Mouse (Mus musculus) bone marrow macrophage, adult 2 months (primary cell): ENCODE results near the gene Pdhx. TPM values are rescaled to one million over a fixed set of nuclear protein-coding genes. Genes with fewer than 3 reads are reported as not detected.

Source experiments
- H3K27ac ChIP-seq: 2 replicates; pipeline ENCODE4 v1.5.1; 2012; ENCODE audit warnings: low read depth, low read length; ENCODE audit not compliant: insufficient read depth
- H3K4me1 ChIP-seq: 2 replicates; pipeline ENCODE4 v1.6.1; 2012; ENCODE audit warnings: low read length; ENCODE audit not compliant: control insufficient read depth, insufficient read depth
- H3K4me3 ChIP-seq: 2 replicates; pipeline ENCODE4 v1.5.1; 2012; ENCODE audit warnings: mild to moderate bottlenecking, low read length, moderate library complexity; ENCODE audit not compliant: insufficient read depth
- CTCF ChIP-seq: IDR thresholded peaks from 2 replicates; pipeline ENCODE4 v1.5.1; 2012; ENCODE audit warnings: low read depth, mild to moderate bottlenecking, low read length, moderate library complexity
- POLR2A ChIP-seq: IDR thresholded peaks from 2 replicates; pipeline ENCODE4 v1.6.1; 2012; ENCODE audit warnings: mild to moderate bottlenecking, low read depth, low read length, borderline replicate concordance
- polyA plus RNA-seq: library from polyadenylated mRNA; stranded (reverse); fragments of >200 nt; gene quantifications from 2 replicates; pipeline ENCODE4 v1.2.4, GENCODE M21; 2012; ENCODE audit not compliant: missing spikeins, insufficient read depth, insufficient read length

Pdhx gene
- polyA plus RNA-seq, 1 experiment: 9.8 TPM

- Histone ChIP-seq H3K4me3 (no peak overlapping the region), H3K27ac (no peak overlapping the region), H3K4me1 (no peaks in the 10 kb centered on the region)
- TF ChIP-seq POLR2A (no peak), CTCF (no peak)
Measured at GRCm38 (mm10) chr2:103085633-103086032, 12.3 kb upstream of the Pdhx start.

DNA sequence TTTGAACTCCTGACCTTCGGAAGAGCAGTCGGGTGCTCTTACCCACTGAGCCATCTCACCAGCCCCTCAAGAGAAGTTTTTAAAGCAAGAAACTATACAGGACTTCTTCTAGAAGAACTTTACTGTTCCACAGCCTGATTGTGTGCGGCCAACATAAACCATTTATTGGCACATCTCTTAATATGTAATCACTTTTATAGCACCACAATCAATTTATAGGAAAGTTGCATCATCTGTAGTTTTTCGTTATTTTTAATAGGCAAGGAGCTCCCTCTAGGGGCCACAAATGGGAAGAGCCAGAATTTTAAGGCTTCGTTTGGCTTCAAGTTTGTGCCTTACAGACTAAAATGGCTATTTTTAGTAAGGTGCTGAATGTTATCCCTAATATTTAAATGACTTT, 11.1 kb upstream of the Pdhx start:
- Histone ChIP-seq H3K4me3 (no peak overlapping the region), H3K4me1 (no peaks in the 10 kb centered on the region), H3K27ac (no peak overlapping the region)
- TF ChIP-seq POLR2A (no peak), CTCF (no peak)

GRCm38 (mm10) chr2:103082853-103083252, 9.5 kb upstream of the Pdhx start:
- Histone ChIP-seq H3K27ac (no peak overlapping the region), H3K4me3 (no peak overlapping the region), H3K4me1 (no peaks in the 10 kb centered on the region)
- TF ChIP-seq POLR2A: no peak
- no peak for TF ChIP-seq CTCF

DNA sequence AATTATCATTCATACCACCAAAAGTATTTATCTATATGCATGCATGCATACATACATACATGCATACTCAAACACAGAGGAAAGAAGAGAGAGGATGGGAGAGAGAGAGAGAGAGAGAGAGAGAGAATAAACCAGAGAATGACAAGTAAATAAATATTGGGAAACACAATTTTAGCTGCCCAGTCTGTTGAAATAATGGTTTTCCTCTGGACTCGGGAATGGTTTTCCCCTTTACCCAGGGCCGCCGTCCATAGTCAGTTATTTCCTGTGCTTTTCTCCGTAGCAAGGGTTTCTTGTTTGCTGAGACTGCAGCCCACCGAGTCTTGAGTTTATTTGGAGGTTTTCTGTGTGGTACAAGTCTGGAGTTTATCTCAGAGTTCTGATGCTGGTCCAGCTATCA, 8.4 kb upstream of the Pdhx start:
- H3K4me3 ChIP-seq: no peak overlapping the region
- H3K27ac ChIP-seq: no peak overlapping the region
- TF ChIP-seq POLR2A (no peak), CTCF (no peak)
- no peaks in the 10 kb centered on the region for H3K4me1 ChIP-seq

DNA sequence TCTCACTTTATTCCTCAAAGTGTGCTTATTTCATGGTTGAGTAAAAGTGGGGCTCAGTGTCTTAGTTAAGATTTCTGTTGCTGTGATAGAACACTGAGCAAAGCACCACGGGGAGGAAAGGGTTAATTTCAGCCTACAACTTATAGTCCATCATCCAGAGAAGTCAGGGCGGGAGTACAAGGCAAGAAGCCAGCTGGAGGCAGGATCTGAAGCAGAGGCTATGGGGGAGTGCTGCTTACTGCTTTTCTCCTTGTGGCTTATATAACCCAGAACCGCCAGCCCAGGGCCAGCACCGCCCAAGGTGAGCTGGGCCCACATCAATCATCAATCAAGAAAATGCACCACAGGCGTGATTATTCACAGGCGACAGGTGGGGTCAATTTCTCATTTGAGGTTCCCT, 7.8 kb upstream of the Pdhx start:
- no peak for TF ChIP-seq POLR2A
- no peak for TF ChIP-seq CTCF
- Histone ChIP-seq H3K4me1 (no peaks in the 10 kb centered on the region), H3K4me3 (no peak overlapping the region), H3K27ac (no peak overlapping the region)

GRCm38 (mm10) chr2:103070586-103070985, 2.7 kb downstream of the Pdhx start:
- TF ChIP-seq CTCF (no peak), POLR2A (no peak)
- Histone ChIP-seq H3K4me3 (no peak overlapping the region), H3K27ac (no peak overlapping the region), H3K4me1 (peaks cover 23% of the 10 kb centered on the region)

- TF ChIP-seq CTCF (no peak), POLR2A (no peak)
- Histone ChIP-seq H3K27ac (no peak overlapping the region), H3K4me3 (no peak overlapping the region), H3K4me1 (peaks cover 23% of the 10 kb centered on the region)
Measured at GRCm38 (mm10) chr2:103069752-103070405, 3.4 kb downstream of the Pdhx start.

DNA sequence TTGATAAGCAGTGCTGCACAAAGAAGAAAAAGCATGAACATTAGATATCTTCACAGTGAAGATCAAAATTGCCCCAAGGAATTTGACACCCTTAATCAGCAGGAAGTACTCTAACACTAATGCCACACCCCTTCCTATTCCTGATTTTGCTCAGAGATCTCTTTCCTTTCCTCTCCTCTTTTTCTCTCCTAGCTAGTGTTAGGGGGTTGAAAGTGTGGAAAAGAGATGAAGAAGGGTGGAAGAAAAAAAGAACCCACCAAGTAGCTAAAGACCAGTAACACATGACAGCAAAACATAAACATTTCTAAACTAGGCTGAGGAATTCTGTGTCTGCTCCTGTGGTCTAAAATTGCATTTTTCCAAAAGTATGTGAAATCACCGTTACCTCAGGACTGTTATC, 4.7 kb downstream of the Pdhx start:
- Histone ChIP-seq H3K4me3 (no peak overlapping the region), H3K27ac (no peak overlapping the region), H3K4me1 (peaks cover 20% of the 10 kb centered on the region)
- TF ChIP-seq CTCF: no peak
- no peak for TF ChIP-seq POLR2A

- H3K27ac ChIP-seq: no peak overlapping the region
- H3K4me1 ChIP-seq: peaks cover 20% of the 10 kb centered on the region
- TF ChIP-seq CTCF (no peak), POLR2A (no peak)
- no peak overlapping the region for H3K4me3 ChIP-seq
Measured at GRCm38 (mm10) chr2:103067552-103068207, 5.6 kb downstream of the Pdhx start.
